Mouse (Mus musculus) urinary bladder, postnatal 4 days (tissue): ENCODE measurements at regions not wholly inside any gene's neighbourhood (a gene's known extent, or its start where the extent isn't known, plus 50 kb on each side); places are given as distances from the start of the nearest gene placed in this dataset.
A peak's percentile ranks its signal among the peaks of the same experiment; 100 is the strongest.

Experiments
- DNase-seq, 2 experiments: peaks; one replicate each; pipeline ENCODE4 v3.0.0; 2021 to 2022; ENCODE audit warnings: low spot score in 2 of 2

GRCm38 (mm10) chr15:10767535-10767934 lies 53.1 kb upstream of the Rai14 start:
- no peak for DNase-seq

- DNase-seq: no peak
Measured at GRCm38 (mm10) chr15:10770410-10771310, 56.2 kb upstream of the Rai14 start.

GRCm38 (mm10) chr15:10771311-10771690 lies 56.9 kb upstream of the Rai14 start:
- DNase-seq: no peak

GRCm38 (mm10) chr15:10779941-10780620 lies 65.7 kb upstream of the Rai14 start:
- no peak for DNase-seq

- no peak for DNase-seq
Measured at GRCm38 (mm10) chr15:10789371-10789770, 74.9 kb upstream of the Rai14 start.

- DNase-seq: no peak
Measured at GRCm38 (mm10) chr15:10790862-10791497, 76.6 kb upstream of the Rai14 start.

- no peak for DNase-seq
Measured at GRCm38 (mm10) chr15:10791516-10792112, 77.2 kb upstream of the Rai14 start.

GRCm38 (mm10) chr15:10792156-10792555 lies 77.7 kb upstream of the Rai14 start:
- no peak for DNase-seq

- DNase-seq: no peak
Measured at GRCm38 (mm10) chr15:10795126-10795792, 80.8 kb upstream of the Rai14 start.

GRCm38 (mm10) chr15:10799656-10800055 lies 85.2 kb upstream of the Rai14 start:
- no peak for DNase-seq

- DNase-seq: no peak
Measured at GRCm38 (mm10) chr15:10814195-10814594, 99.8 kb upstream of the Rai14 start.

- no peak for DNase-seq
Measured at GRCm38 (mm10) chr15:10814709-10815108, 100.3 kb upstream of the Rai14 start.

GRCm38 (mm10) chr15:10816213-10816621 lies 101.8 kb upstream of the Rai14 start:
- no peak for DNase-seq

- DNase-seq: peak; percentile 68 to 72
Measured at GRCm38 (mm10) chr15:10818216-10818615, 103.8 kb upstream of the Rai14 start.

GRCm38 (mm10) chr15:10818706-10819105 lies 104.3 kb upstream of the Rai14 start:
- no peak for DNase-seq

- DNase-seq: no peak
Measured at GRCm38 (mm10) chr15:10823933-10824332, 109.5 kb upstream of the Rai14 start.

GRCm38 (mm10) chr15:10829588-10829987 lies 115.2 kb upstream of the Rai14 start:
- DNase-seq: no peak

- no peak for DNase-seq
Measured at GRCm38 (mm10) chr15:10830478-10830877, 116.1 kb upstream of the Rai14 start.

GRCm38 (mm10) chr15:10831106-10831505 lies 116.7 kb upstream of the Rai14 start:
- no peak for DNase-seq

GRCm38 (mm10) chr15:10832331-10832730 lies 117.9 kb upstream of the Rai14 start:
- DNase-seq: no peak

- DNase-seq: no peak
Measured at GRCm38 (mm10) chr15:10833866-10834571, 118.1 kb upstream of the C1qtnf3 start.
